Mouse (Mus musculus): ENCODE results near the gene Lifr. TPM values are rescaled to one million over a fixed set of nuclear protein-coding genes. Genes with fewer than 3 reads are reported as not detected.

Lifr gene
- polyA plus RNA-seq, 1 experiment from 2014 or later = 9.4 TPM

DNA sequence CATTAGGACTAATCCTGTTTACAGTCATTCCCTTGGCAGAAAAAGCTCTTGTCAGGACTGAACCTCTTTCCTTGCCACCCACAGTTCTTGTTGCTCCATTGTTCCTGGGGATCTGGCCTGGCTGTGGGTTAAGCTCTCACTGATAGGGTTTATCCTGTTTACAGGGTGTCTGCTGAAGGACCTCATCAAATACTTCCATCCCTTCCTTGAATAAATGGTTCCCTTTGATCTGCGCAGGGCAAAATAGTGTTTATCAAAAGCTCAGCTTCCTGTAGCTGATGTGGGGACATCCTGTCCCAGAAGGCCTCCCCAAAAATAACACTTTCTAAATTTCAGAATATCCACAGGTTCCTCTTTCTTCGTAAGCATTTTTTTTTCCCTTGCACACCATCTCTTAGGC is 1.7 kb upstream of the Lifr start:
- no peak overlapping the region for H3K9ac ChIP-seq (ENCODE audit: low read length)
- H3K27ac ChIP-seq (ENCODE audit: low read depth, low read length) = no peak overlapping the region
- no peak overlapping the region for H3K4me2 ChIP-seq (ENCODE audit: low read depth, low read length, severe bottlenecking)
- no peak for ATAC-seq (replicated peaks; ENCODE audit: low FRiP score)
- no peaks in the 10 kb centered on the region for H3K27me3 ChIP-seq (ENCODE audit: control insufficient read depth, insufficient read depth, low read length)
- WGBS = 20% methylated on average over 2 of the region's 2 CpGs
- no peak for DNase-seq (ENCODE audit: low spot score)
- H3K4me1 ChIP-seq (replicated peaks; ENCODE audit: control insufficient read depth, insufficient read depth, low read length) = no peaks in the 10 kb centered on the region
- no peaks in the 10 kb centered on the region for H3K9me3 ChIP-seq (ENCODE audit: control insufficient read depth, low read length)
- H3K4me3 ChIP-seq (ENCODE audit: low read depth, low read length) = no peak overlapping the region
- H3K36me3 ChIP-seq (ENCODE audit: control insufficient read depth, insufficient read depth, low read length) = no peaks in the 10 kb centered on the region

DNA sequence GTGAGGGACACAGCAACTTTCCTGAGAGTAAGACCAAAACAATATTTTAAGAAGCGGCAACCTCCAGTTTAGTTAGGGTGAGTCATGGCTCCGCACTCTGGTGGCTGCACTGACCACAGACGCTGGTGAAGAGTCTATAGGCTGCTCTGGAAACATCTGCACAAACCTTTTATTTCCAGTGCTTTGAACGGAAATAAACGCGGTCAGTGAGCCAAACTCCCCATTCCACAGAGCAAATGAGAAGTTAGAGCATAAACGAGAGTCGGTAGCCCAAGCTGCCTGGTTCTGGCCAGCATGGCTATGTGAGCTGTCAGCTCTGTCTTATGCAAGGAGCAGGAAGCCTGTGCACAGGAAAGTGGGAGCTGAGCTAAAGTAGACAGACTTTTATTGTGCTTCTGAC is 1.9 kb downstream of the Lifr start:
- no peaks in the 10 kb centered on the region for H3K36me3 ChIP-seq (ENCODE audit: control insufficient read depth, insufficient read depth, low read length)
- no peak for DNase-seq (ENCODE audit: low spot score)
- ATAC-seq (replicated peaks; ENCODE audit: low FRiP score) = no peak
- no peak overlapping the region for H3K27ac ChIP-seq (ENCODE audit: low read depth, low read length)
- WGBS = 47% methylated on average over 8 of the region's 8 CpGs
- no peak overlapping the region for H3K4me2 ChIP-seq (ENCODE audit: low read depth, low read length, severe bottlenecking)
- H3K9me3 ChIP-seq (ENCODE audit: control insufficient read depth, low read length) = no peaks in the 10 kb centered on the region
- no peak overlapping the region for H3K4me3 ChIP-seq (ENCODE audit: low read depth, low read length)
- no peaks in the 10 kb centered on the region for H3K4me1 ChIP-seq (replicated peaks; ENCODE audit: control insufficient read depth, insufficient read depth, low read length)
- no peaks in the 10 kb centered on the region for H3K27me3 ChIP-seq (ENCODE audit: control insufficient read depth, insufficient read depth, low read length)
- H3K9ac ChIP-seq (ENCODE audit: low read length) = no peak overlapping the region

DNA sequence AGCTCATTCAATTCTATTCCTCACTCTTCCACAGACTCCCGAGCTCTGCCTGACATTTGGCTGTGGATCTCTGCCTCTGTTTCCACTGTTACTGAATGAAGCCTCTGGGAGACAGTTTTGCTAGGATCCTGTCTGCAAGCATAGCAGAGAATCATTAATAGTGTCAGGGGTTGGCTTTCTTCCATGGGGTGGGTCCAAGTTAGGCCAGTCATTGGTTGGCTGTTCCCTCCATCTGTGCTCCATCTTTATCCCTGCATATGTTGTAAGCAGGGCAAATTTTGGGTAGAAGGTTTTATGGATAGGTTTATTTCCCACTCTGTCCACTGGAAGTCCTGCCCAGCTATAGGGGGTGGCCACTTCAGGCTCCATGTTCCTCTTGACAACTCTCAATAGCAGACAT is 9.0 kb downstream of the Lifr start:
- H3K27ac ChIP-seq (ENCODE audit: low read depth, low read length) = no peak overlapping the region
- H3K36me3 ChIP-seq (ENCODE audit: control insufficient read depth, insufficient read depth, low read length) = no peaks in the 10 kb centered on the region
- no peaks in the 10 kb centered on the region for H3K4me1 ChIP-seq (replicated peaks; ENCODE audit: control insufficient read depth, insufficient read depth, low read length)
- no peak for ATAC-seq (replicated peaks; ENCODE audit: low FRiP score)
- H3K9me3 ChIP-seq (ENCODE audit: control insufficient read depth, low read length) = no peaks in the 10 kb centered on the region
- no peaks in the 10 kb centered on the region for H3K27me3 ChIP-seq (ENCODE audit: control insufficient read depth, insufficient read depth, low read length)
- no peak overlapping the region for H3K4me2 ChIP-seq (ENCODE audit: low read depth, low read length, severe bottlenecking)
- WGBS = 96% methylated on average over 1 of the region's 1 CpGs
- no peak overlapping the region for H3K4me3 ChIP-seq (ENCODE audit: low read depth, low read length)
- no peak overlapping the region for H3K9ac ChIP-seq (ENCODE audit: low read length)
- no peak for DNase-seq (ENCODE audit: low spot score)

DNA sequence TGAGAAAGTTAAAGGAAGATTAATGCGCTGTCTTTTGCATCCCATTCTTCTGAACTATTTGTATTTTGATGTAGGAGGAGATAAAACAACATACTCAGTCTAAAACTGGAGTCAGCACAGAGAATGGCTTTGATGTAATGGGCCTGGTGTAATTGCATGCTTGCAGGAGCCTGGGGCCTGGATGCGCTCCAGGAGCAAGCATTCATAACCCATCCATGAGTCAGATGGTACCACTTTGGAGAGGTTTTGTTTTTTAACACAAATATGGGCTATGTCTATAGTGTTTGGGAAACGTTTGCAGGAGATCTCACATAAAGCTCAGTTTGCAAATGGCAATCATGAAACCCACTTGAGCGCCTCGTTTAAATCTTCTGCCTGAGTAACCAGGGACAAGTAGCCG is 9.8 kb downstream of the Lifr start:
- H3K27me3 ChIP-seq (ENCODE audit: control insufficient read depth, insufficient read depth, low read length) = no peaks in the 10 kb centered on the region
- H3K27ac ChIP-seq (ENCODE audit: low read depth, low read length) = no peak overlapping the region
- 60% methylated on average over 6 of the region's 6 CpGs for WGBS
- H3K9me3 ChIP-seq (ENCODE audit: control insufficient read depth, low read length) = no peaks in the 10 kb centered on the region
- no peaks in the 10 kb centered on the region for H3K4me1 ChIP-seq (replicated peaks; ENCODE audit: control insufficient read depth, insufficient read depth, low read length)
- no peak for ATAC-seq (replicated peaks; ENCODE audit: low FRiP score)
- no peaks in the 10 kb centered on the region for H3K36me3 ChIP-seq (ENCODE audit: control insufficient read depth, insufficient read depth, low read length)
- no peak for DNase-seq (ENCODE audit: low spot score)
- H3K4me3 ChIP-seq (ENCODE audit: low read depth, low read length) = no peak overlapping the region
- no peak overlapping the region for H3K4me2 ChIP-seq (ENCODE audit: low read depth, low read length, severe bottlenecking)
- no peak overlapping the region for H3K9ac ChIP-seq (ENCODE audit: low read length)

DNA sequence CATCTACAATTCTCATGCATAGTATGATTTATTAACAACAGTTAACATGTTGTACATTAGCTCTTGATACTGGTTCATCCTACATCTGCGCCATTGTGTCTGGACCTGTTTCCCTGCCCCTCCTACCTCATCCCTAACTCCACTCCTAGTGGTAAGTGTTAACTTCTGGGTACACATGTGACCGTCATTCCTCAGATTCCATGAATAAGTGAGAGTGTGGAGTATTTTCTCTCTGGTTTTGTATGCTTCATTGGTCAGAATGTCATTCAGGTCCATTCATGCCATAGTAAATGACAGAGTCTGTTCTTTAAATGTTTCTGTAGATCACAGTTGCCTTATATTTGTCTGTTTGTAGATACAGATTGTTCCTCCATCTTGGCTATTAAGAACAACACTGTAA is 12.6 kb downstream of the Lifr start:
- no peak overlapping the region for H3K9ac ChIP-seq (ENCODE audit: low read length)
- no peak for ATAC-seq (replicated peaks; ENCODE audit: low FRiP score)

DNA sequence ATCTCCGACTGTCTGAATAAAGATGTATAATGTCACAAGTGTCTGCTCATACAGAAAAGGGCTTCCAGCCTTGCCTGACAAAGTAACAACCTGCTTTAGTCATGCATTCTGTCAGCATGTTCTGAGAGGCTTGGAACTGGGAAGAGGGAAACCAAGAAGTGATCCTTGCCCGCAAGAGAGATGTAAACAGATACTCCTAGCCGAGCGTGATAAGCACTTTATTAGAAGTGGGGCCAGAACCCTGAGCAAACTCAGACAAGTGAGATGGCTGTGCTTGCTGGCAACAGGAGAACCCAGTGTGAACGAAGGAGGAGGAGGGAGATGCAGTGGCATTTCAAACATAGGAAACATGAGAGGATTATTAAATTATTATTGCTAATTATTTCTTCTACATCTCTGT is 14.8 kb downstream of the Lifr start:
- DNase-seq (ENCODE audit: low spot score) = no peak
- H3K27ac ChIP-seq (ENCODE audit: low read depth, low read length) = no peak overlapping the region
- WGBS = 80% methylated on average over 5 of the region's 5 CpGs

More for the DNA sequence above, 12.6 kb downstream of the Lifr start:
- Histone ChIP-seq H3K27ac (ENCODE audit: low read depth, low read length) (no peak overlapping the region), H3K4me3 (ENCODE audit: low read depth, low read length) (no peak overlapping the region), H3K4me2 (ENCODE audit: low read depth, low read length, severe bottlenecking) (no peak overlapping the region), H3K9me3 (ENCODE audit: control insufficient read depth, low read length) (no peaks in the 10 kb centered on the region), H3K4me1 (replicated peaks; ENCODE audit: control insufficient read depth, insufficient read depth, low read length) (no peaks in the 10 kb centered on the region), H3K36me3 (ENCODE audit: control insufficient read depth, insufficient read depth, low read length) (no peaks in the 10 kb centered on the region), H3K27me3 (ENCODE audit: control insufficient read depth, insufficient read depth, low read length) (no peaks in the 10 kb centered on the region)
- 87% methylated on average over 2 of the region's 2 CpGs for WGBS
- DNase-seq (ENCODE audit: low spot score) = no peak

DNA sequence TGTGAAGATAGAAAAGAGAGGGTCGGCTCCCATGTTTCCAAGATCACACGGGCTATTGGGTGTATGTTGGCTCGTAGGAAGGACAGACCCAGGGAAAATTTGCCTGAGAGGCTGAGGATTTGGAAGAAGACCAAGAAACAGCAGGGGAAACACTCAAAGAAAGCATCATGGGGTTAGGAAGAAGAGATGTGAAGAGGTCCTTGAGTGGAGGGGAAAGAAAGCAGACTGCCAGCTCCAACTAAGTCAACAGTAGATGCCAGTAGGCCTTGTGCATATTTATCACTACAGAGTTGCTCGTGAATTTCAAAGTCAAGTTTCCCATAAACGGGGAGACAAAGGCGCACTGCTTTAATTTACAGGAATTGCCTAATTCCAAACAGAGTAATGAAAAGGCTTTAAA is 17.7 kb downstream of the Lifr start:
- WGBS = 91% methylated on average over 6 of the region's 6 CpGs
- Histone ChIP-seq H3K27me3 (ENCODE audit: control insufficient read depth, insufficient read depth, low read length) (no peaks in the 10 kb centered on the region), H3K4me2 (ENCODE audit: low read depth, low read length, severe bottlenecking) (no peak overlapping the region), H3K27ac (ENCODE audit: low read depth, low read length) (no peak overlapping the region), H3K36me3 (ENCODE audit: control insufficient read depth, insufficient read depth, low read length) (no peaks in the 10 kb centered on the region), H3K4me3 (ENCODE audit: low read depth, low read length) (no peak overlapping the region), H3K9ac (ENCODE audit: low read length) (no peak overlapping the region), H3K9me3 (ENCODE audit: control insufficient read depth, low read length) (no peaks in the 10 kb centered on the region), H3K4me1 (replicated peaks; ENCODE audit: control insufficient read depth, insufficient read depth, low read length) (no peaks in the 10 kb centered on the region)
- no peak for ATAC-seq (replicated peaks; ENCODE audit: low FRiP score)
- no peak for DNase-seq (ENCODE audit: low spot score)

More for the DNA sequence above, 14.8 kb downstream of the Lifr start:
- H3K27me3 ChIP-seq (ENCODE audit: control insufficient read depth, insufficient read depth, low read length) = no peaks in the 10 kb centered on the region
- no peak for ATAC-seq (replicated peaks; ENCODE audit: low FRiP score)
- no peaks in the 10 kb centered on the region for H3K4me1 ChIP-seq (replicated peaks; ENCODE audit: control insufficient read depth, insufficient read depth, low read length)
- H3K4me2 ChIP-seq (ENCODE audit: low read depth, low read length, severe bottlenecking) = no peak overlapping the region
- no peaks in the 10 kb centered on the region for H3K36me3 ChIP-seq (ENCODE audit: control insufficient read depth, insufficient read depth, low read length)
- H3K9ac ChIP-seq (ENCODE audit: low read length) = no peak overlapping the region
- no peaks in the 10 kb centered on the region for H3K9me3 ChIP-seq (ENCODE audit: control insufficient read depth, low read length)
- H3K4me3 ChIP-seq (ENCODE audit: low read depth, low read length) = no peak overlapping the region

DNA sequence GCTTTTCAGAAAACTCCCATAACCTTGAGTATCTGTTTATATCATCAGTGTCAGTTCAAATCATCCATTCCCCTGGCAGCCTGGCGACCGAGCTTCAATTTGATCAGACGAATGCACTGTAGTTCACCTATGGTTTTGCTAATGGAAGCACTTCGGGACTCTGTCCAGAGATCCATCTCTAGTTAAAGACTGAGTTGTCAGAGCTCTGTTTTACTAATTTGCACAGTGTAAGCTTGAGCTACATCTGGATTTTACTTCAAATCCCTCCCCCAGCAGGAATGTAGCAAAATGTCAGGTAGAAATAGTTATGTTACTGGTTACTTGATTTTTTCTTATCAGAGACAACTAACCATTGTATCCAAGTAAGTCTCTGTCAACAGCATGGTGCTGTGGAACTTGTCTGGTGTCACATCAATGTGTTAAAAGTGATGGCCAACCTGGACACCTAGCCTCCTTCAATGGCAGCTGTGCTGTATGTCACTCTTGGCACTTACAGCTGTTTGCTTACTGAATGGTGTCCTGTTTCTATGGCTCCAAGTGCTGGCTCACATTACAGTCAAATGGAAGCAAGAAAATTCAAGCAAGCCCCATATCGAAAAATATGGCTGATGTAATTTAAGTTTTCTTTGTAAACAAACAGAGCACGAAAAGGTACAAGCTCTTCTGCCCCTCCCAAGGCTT is 22.0 kb downstream of the Lifr start:
- no peaks in the 10 kb centered on the region for H3K27me3 ChIP-seq (ENCODE audit: control insufficient read depth, insufficient read depth, low read length)
- H3K9me3 ChIP-seq (ENCODE audit: control insufficient read depth, low read length) = no peaks in the 10 kb centered on the region
- H3K4me3 ChIP-seq (ENCODE audit: low read depth, low read length) = no peak overlapping the region
- no peak overlapping the region for H3K27ac ChIP-seq (ENCODE audit: low read depth, low read length)
- H3K4me1 ChIP-seq (replicated peaks; ENCODE audit: control insufficient read depth, insufficient read depth, low read length) = no peaks in the 10 kb centered on the region
- DNase-seq (ENCODE audit: low spot score) = no peak
- H3K36me3 ChIP-seq (ENCODE audit: control insufficient read depth, insufficient read depth, low read length) = no peaks in the 10 kb centered on the region
- no peak overlapping the region for H3K9ac ChIP-seq (ENCODE audit: low read length)
- no peak overlapping the region for H3K4me2 ChIP-seq (ENCODE audit: low read depth, low read length, severe bottlenecking)
- 89% methylated on average over 6 of the region's 6 CpGs for WGBS
- no peak for ATAC-seq (replicated peaks; ENCODE audit: low FRiP score)

DNA sequence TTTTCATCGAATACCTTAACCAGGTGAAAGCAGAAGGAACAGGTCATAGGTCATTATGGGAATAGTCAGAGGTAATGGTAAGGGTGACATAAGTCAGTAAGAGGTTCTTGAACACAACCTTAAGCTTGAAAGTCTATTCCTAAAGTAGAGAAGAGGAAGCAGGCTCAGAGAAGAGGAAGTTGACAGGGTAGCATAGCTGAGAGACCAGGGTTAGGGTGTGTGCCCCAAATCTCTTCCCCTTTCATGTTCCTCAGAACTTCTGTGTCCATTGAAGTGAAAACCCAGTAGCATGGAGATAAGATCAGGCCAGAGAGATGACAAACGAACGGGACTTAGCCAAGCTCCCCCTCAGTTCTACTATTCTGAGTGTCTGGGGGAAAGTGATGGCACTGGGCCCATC is 23.5 kb downstream of the Lifr start:
- Histone ChIP-seq H3K36me3 (ENCODE audit: control insufficient read depth, insufficient read depth, low read length) (no peaks in the 10 kb centered on the region), H3K9me3 (ENCODE audit: control insufficient read depth, low read length) (no peaks in the 10 kb centered on the region), H3K27ac (ENCODE audit: low read depth, low read length) (no peak overlapping the region), H3K9ac (ENCODE audit: low read length) (no peak overlapping the region), H3K4me2 (ENCODE audit: low read depth, low read length, severe bottlenecking) (no peak overlapping the region), H3K4me1 (replicated peaks; ENCODE audit: control insufficient read depth, insufficient read depth, low read length) (no peaks in the 10 kb centered on the region), H3K4me3 (ENCODE audit: low read depth, low read length) (no peak overlapping the region), H3K27me3 (ENCODE audit: control insufficient read depth, insufficient read depth, low read length) (no peaks in the 10 kb centered on the region)
- DNase-seq (ENCODE audit: low spot score) (no peak), ATAC-seq (replicated peaks; ENCODE audit: low FRiP score) (no peak)
- 83% methylated on average over 3 of the region's 3 CpGs for WGBS
